Mouse (Mus musculus): ENCODE data around the gene Klhdc2. TPM values are rescaled to one million over a fixed set of nuclear protein-coding genes. Genes with fewer than 3 reads are reported as not detected.

The Klhdc2 gene
- 30.8 and 40.4 TPM in 2 replicates for polyA plus RNA-seq (2012; ENCODE audit: low replicate concordance)

GRCm38 (mm10) chr12:69296511-69297410 is at the start of gene Klhdc2:
TSS of gene Klhdc2 (plus strand) at chr12:69296681.

GRCm38 (mm10) chr12:69356546-69357299 is 60.2 kb downstream of the Klhdc2 start, which contains the start of gene Nemf:
TSS of gene Nemf (minus strand) at chr12:69357165.

Other genes starting within 250 kb of the Klhdc2 start
- gene Rps29, start 137.5 kb upstream of the Klhdc2 start, polyA plus RNA-seq (2012; ENCODE audit: low replicate concordance), result 92.0 and 1,522 TPM in 2 replicates
- 22.6 and 48.7 TPM in 2 replicates for gene Lrr1, start 127.9 kb upstream of the Klhdc2 start, polyA plus RNA-seq (2012; ENCODE audit: low replicate concordance)
- 11.9 and 18.6 TPM in 2 replicates for gene Rpl36al, start 112.6 kb upstream of the Klhdc2 start, polyA plus RNA-seq (2012; ENCODE audit: low replicate concordance)
- gene Mgat2, start 112.5 kb upstream of the Klhdc2 start, polyA plus RNA-seq (2012; ENCODE audit: low replicate concordance), result 28.6 and 38.7 TPM in 2 replicates
- gene Gm49383, start 99.6 kb upstream of the Klhdc2 start, polyA plus RNA-seq (2012; ENCODE audit: low replicate concordance), result 40.9 and 59.1 TPM in 2 replicates
- 1.8 and 3.2 TPM in 2 replicates for gene Dnaaf2, start 98.3 kb upstream of the Klhdc2 start, polyA plus RNA-seq (2012; ENCODE audit: low replicate concordance)
- gene Gm49384, start 92.4 kb upstream of the Klhdc2 start, polyA plus RNA-seq (2012; ENCODE audit: low replicate concordance), result not detected in 2 replicates
- 26.3 and 30.7 TPM in 2 replicates for gene Pole2, start 68.5 kb upstream of the Klhdc2 start, polyA plus RNA-seq (2012; ENCODE audit: low replicate concordance)
- 0.97 and 3.3 TPM in 2 replicates for gene Klhdc1, start 55.5 kb upstream of the Klhdc2 start, polyA plus RNA-seq (2012; ENCODE audit: low replicate concordance)
- 0.83 and 2.7 TPM in 2 replicates for gene Nemf, start 60.5 kb downstream of the Klhdc2 start, polyA plus RNA-seq (2012; ENCODE audit: low replicate concordance)
- gene Arf6, start 75.5 kb downstream of the Klhdc2 start, polyA plus RNA-seq (2012; ENCODE audit: low replicate concordance), result 154 and 263 TPM in 2 replicates
- 2.3 and 2.6 TPM in 2 replicates for gene Gm9887, start 75.8 kb downstream of the Klhdc2 start, polyA plus RNA-seq (2012; ENCODE audit: low replicate concordance)